Mouse (Mus musculus) lung, adult 2 months (tissue): ENCODE data around the gene Agtrap. TPM values are rescaled to one million over a fixed set of nuclear protein-coding genes. Genes with fewer than 3 reads are reported as not detected.

Experiments
- DNase-seq: peaks from one replicate; pipeline ENCODE4 v3.0.0; 2022
- H3K4me1 ChIP-seq: fragments of 200-500 bp; 2 replicates; pipeline ENCODE4 v1.6.1; 2011; ENCODE audit warnings: low read length; ENCODE audit not compliant: control insufficient read depth, insufficient read depth
- H3K4me3 ChIP-seq: fragments of 200-500 bp; replicated peaks from 2 replicates; pipeline ENCODE3; 2011; ENCODE audit warnings: low read depth, mild to moderate bottlenecking, control low read depth, low read length; ENCODE audit errors: extremely low read depth
- CTCF ChIP-seq: fragments of 200-500 bp; IDR thresholded peaks from 2 replicates; pipeline ENCODE4 v1.5.1; 2011; ENCODE audit warnings: mild to moderate bottlenecking, low read length, control low read depth; ENCODE audit not compliant: insufficient read depth
- POLR2A ChIP-seq: fragments of 200-500 bp; IDR thresholded peaks from 2 replicates; pipeline ENCODE4 v1.6.1; 2011; ENCODE audit warnings: low read depth, mild to moderate bottlenecking, control low read depth, low read length, borderline replicate concordance; ENCODE audit errors: extremely low read depth
- WGBS: fragments of 180-500 bp; shearing (Covaris S2); methylation state at CpG from one replicate; pipeline ENCODE4 v1.1.7; 2018; 5-methylcytosine and 5-hydroxymethylcytosine counted together
- polyA plus RNA-seq: library from polyadenylated mRNA; depleted of rRNA; stranded (reverse); fragments of >200 nt; gene quantifications from 2 replicates; pipeline ENCODE4 v1.2.3, GENCODE M21; 2012; rRNA removed

The Agtrap gene
- polyA plus RNA-seq, 1 experiment = 56.8 TPM

- Histone ChIP-seq H3K4me3 (peak overlapping the region; percentile 23), H3K4me1 (peaks cover 15% of the 10 kb centered on the region)
- DNase-seq = peak; percentile 76
- 1% methylated on average over 19 of the region's 19 CpGs for WGBS
- TF ChIP-seq POLR2A = peak; percentile 63; the same call in 1 of the 2 replicates
- no peak for TF ChIP-seq CTCF
These were observed 46.8 kb downstream of the Agtrap start for GRCm38 (mm10) chr4:148040933-148041610.

GRCm38 (mm10) chr4:148040029-148040830 is 47.6 kb downstream of the Agtrap start:
- Histone ChIP-seq H3K4me1 (peaks cover 15% of the 10 kb centered on the region), H3K4me3 (no peak overlapping the region)
- TF ChIP-seq CTCF = no peak
- no peak for TF ChIP-seq POLR2A
- WGBS = 56% methylated on average over 15 of the region's 15 CpGs
- DNase-seq = no peak

GRCm38 (mm10) chr4:148039254-148040028 is 48.4 kb downstream of the Agtrap start:
- 16% methylated on average over 19 of the region's 19 CpGs for WGBS
- peaks cover 15% of the 10 kb centered on the region for H3K4me1 ChIP-seq
- TF ChIP-seq POLR2A (no peak), CTCF (no peak)
- H3K4me3 ChIP-seq = peak overlapping the region; percentile 67
- DNase-seq = peak; percentile 23

DNA sequence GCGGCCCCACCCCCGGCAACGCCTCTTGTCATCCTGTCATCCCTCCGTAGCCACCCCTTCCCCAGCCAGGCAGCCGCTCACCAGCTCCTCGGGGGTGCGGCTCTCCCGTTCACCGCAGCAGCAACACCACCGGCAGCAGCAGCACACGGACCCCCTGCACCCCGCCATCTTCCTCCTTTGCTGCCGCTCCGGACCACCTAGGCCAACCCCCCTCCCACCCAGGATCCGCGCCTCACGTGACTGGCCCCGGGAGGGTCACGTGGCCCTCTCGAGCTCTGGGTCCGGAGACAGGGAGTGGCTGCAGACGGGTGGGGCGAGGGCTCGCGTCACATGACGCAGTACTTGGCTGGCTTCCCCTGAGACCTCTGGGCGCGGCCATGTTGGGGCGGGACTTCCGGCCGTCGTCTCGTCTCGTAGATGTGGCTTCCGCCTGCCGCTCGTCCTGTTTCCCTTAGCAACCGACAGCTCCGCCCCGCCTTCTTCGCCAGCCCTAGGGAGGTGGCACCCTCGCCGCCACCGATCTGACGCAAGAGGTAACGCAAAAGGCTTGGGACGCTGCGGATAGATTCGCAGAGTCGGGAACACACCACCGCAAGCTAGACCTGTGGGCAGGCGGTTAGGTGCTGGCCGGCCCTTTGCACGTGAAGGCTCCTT is 49.1 kb downstream of the Agtrap start, which contains the start of the genes Clcn6 and Mthfr:
Clcn6 (minus strand) TSS at position 222 of the 654 bp plus-strand sequence.
Mthfr (plus strand) TSS at position 478 of the 654 bp plus-strand sequence.
- peak; percentile 100 for DNase-seq
- TF ChIP-seq CTCF (no peak), POLR2A (peak; percentile 90; the same call in 1 of the 2 replicates)
- H3K4me3 ChIP-seq = peak within 1 kb of the TSS; percentile 89
- H3K4me1 ChIP-seq = peaks cover 15% of the 10 kb centered on the region
- under 1% methylated on average over 54 of the region's 54 CpGs for WGBS

- WGBS = 7% methylated on average over 26 of the region's 26 CpGs
- Histone ChIP-seq H3K4me3 (peak overlapping the region; percentile 89), H3K4me1 (peaks cover 15% of the 10 kb centered on the region)
- TF ChIP-seq POLR2A = no peak
- TF ChIP-seq CTCF = no peak
- no peak for DNase-seq
These were observed 49.7 kb downstream of the Agtrap start for GRCm38 (mm10) chr4:148038079-148038599.

DNA sequence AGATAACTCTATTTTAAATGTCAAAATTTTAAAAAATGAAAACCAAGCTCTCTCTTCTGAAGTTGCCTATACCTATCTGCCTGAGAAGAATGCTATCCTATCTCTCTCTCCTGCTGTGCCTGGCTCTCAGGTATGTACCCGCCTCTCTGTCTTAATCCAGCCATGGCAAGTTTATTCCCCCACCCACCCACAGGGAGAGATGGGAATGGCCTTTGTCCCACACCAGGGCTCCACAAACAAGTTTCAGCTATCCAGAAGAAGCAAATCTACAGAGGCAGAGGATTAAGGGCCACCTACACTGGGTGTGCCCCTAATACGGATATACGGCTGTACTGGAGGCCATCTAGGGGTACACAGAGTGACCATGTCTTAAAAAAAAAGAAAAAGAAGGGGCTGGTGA is 52.4 kb downstream of the Agtrap start:
- no peak for TF ChIP-seq CTCF
- no peak for TF ChIP-seq POLR2A
- WGBS = 92% methylated on average over 3 of the region's 3 CpGs
- Histone ChIP-seq H3K4me1 (peaks cover 8% of the 10 kb centered on the region), H3K4me3 (no peak overlapping the region)
- no peak for DNase-seq

DNA sequence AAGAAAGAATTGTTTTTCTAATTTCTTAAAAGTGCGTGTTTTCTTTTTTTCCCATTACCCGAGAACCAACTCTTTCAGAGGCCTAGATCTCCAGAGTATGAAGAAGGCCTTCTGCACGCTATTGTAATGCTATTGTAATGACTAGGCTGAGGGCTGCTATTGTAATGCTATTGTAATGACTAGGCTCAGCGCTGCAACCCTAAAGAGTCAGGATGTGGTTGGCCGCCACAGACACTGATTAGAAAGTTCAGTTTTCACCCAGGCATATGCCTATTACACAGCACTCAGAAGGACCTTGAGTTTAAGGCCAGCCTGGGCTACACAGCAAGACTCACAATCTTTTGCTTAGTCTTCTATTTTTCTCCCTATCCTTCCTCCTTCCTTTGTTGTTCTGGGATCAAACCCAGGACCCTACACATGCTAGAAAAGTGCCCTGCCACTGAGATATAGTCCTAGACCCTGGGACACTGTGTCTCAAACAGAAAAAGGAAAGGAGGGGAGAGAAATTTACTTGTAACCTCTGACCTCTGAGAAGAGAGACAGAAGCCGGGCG is 53.9 kb downstream of the Agtrap start:
- WGBS = 87% methylated on average over 7 of the region's 7 CpGs
- DNase-seq = no peak
- TF ChIP-seq CTCF (no peak), POLR2A (no peak)
- peaks cover 3% of the 10 kb centered on the region for H3K4me1 ChIP-seq
- no peak overlapping the region for H3K4me3 ChIP-seq

DNA sequence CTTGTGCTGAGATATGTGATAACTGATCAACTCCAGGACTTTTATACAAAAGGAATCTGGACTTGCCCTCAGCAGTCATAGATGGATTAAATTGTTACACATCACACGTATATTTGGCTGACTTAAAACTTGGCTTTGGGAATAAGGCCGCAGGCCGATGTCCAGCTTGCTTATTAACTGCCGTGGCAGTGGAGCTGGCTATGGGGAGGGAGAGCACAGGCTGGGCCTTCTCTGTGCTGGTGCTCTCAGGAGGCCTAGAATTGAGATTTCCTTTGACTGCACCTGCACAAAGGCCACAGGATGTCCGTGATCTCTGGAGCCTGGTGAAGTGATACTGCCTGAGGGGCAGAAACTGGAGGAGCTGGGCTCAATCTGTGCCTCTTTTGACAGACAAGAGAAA is 57.3 kb downstream of the Agtrap start:
- DNase-seq = no peak
- WGBS = 79% methylated on average over 5 of the region's 5 CpGs
- Histone ChIP-seq H3K4me1 (no peaks in the 10 kb centered on the region), H3K4me3 (no peak overlapping the region)
- TF ChIP-seq CTCF = no peak
- TF ChIP-seq POLR2A = no peak

- Histone ChIP-seq H3K4me3 (no peak overlapping the region), H3K4me1 (no peaks in the 10 kb centered on the region)
- 94% methylated on average over 7 of the region's 7 CpGs for WGBS
- no peak for TF ChIP-seq CTCF
- no peak for TF ChIP-seq POLR2A
- DNase-seq = no peak
These were observed 58.5 kb downstream of the Agtrap start for GRCm38 (mm10) chr4:148029297-148029696.

Other genes starting within 250 kb of the Agtrap start
- gene Zfp933, start 239.7 kb downstream of the Agtrap start, polyA plus RNA-seq = 0.67 and 1.1 TPM in 2 replicates
- 45.1 and 70.3 TPM in 2 replicates for gene Miip, start 219.2 kb downstream of the Agtrap start, polyA plus RNA-seq
- 0.84 and 1.9 TPM in 2 replicates for gene Fv1, start 219.1 kb downstream of the Agtrap start, polyA plus RNA-seq
- gene Mfn2, start 183.3 kb downstream of the Agtrap start, polyA plus RNA-seq = 36.5 and 52.2 TPM in 2 replicates
- gene Plod1, start 151.3 kb downstream of the Agtrap start, polyA plus RNA-seq = 45.0 and 62.2 TPM in 2 replicates
- 84.1 and 97.5 TPM in 2 replicates for gene 2510039O18Rik, start 147.1 kb downstream of the Agtrap start, polyA plus RNA-seq
- gene Nppb, start 102.2 kb downstream of the Agtrap start, polyA plus RNA-seq = not detected in 2 replicates
- 31.3 and 55.1 TPM in 2 replicates for gene Nppa, start 87.3 kb downstream of the Agtrap start, polyA plus RNA-seq
- gene Clcn6, start 49.2 kb downstream of the Agtrap start, polyA plus RNA-seq = 14.1 and 14.9 TPM in 2 replicates
- gene Mthfr, start 49.0 kb downstream of the Agtrap start, polyA plus RNA-seq = 34.8 and 38.9 TPM in 2 replicates
- gene Mad2l2, start 42.4 kb upstream of the Agtrap start, polyA plus RNA-seq = 26.9 and 30.8 TPM in 2 replicates
- gene Draxin, start 42.7 kb upstream of the Agtrap start, polyA plus RNA-seq = 0.15 and 0.59 TPM in 2 replicates
- 64.5 and 84.4 TPM in 2 replicates for gene Fbxo6, start 64.1 kb upstream of the Agtrap start, polyA plus RNA-seq
- gene Fbxo44, start 72.5 kb upstream of the Agtrap start, polyA plus RNA-seq = 13.3 and 21.5 TPM in 2 replicates
- 1.9 and 2.6 TPM in 2 replicates for gene Fbxo2, start 72.6 kb upstream of the Agtrap start, polyA plus RNA-seq
- 0.03 TPM in 1 of 2 replicates, not detected in the other for gene Disp3, start 199.9 kb upstream of the Agtrap start, polyA plus RNA-seq